Mouse (Mus musculus) T-helper 2 cell (primary cell): ENCODE measurements around the gene Pagr1a.

Experiments used
- in situ Hi-C: fragments of 300-600 bp; cut with MboI, MseI; formaldehyde crosslinking; loops from one replicate; pipeline ENCODE4 v1.15.1; 2025; ENCODE audit warnings: high pct_unique_total_duplicates

The Pagr1a gene

DNA sequence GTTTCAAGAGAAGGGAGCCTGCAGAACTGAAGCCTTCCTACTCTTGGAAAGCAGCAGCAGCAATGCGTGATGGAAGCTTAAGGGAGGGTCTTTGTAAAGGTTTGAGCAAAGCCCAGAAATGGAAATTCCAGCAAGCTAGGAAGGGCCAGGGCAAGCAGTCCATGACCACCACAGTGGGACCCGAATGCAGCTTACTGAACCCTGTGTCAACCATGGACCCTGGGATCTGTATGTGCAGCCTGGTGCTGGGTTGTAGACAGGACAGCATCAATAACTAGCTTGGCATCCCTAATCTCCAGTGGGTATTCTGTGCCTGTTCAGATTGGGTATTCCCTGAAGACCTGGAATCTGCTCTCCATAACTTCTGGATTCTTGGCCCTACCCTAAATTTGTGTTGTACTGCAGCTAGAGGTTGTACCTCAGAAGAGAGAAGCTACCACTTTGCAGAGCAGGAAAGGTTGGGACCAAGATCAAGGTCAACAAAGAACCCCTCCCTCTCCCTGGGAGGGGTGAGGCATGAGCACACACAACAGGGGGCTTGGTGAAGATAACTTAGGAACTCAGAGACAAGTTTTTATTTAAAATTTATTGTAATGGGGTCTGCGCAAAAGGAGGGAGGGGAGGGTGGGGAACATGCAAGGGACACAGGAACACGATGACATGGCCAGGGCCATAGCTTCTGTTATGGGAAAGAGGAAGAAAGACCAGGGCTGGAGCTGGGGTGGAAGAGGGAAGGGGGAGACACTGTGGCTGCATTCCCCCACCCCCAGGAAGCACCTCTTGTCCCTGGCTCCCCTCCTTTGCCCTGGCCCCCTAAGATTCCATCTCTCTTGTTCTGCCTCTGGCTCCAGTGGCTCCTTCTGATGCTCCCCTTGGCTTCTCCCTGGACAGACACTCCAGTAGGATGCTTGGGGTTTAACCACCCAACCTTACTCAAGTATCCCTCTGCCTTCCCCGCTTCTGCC is 4.7 kb upstream of the Pagr1a start:
- in situ Hi-C loops = loop anchor here (5.0 to 25.0 kb wide), 2 partner anchors 70 to 835 kb away; partner anchors contain the start of gene AI467606

GRCm38 (mm10) chr7:127020901-127021562 is 3.9 kb upstream of the Pagr1a start, which contains the start of the genes Gm42742 and Prrt2:
TSS of gene Gm42742 (minus strand) at chr7:127021097.
TSS of gene Prrt2 (minus strand) at chr7:127021211.
- in situ Hi-C loops = loop anchor here (5.0 to 25.0 kb wide), 2 partner anchors 71 to 834 kb away; partner anchors contain the start of gene AI467606

DNA sequence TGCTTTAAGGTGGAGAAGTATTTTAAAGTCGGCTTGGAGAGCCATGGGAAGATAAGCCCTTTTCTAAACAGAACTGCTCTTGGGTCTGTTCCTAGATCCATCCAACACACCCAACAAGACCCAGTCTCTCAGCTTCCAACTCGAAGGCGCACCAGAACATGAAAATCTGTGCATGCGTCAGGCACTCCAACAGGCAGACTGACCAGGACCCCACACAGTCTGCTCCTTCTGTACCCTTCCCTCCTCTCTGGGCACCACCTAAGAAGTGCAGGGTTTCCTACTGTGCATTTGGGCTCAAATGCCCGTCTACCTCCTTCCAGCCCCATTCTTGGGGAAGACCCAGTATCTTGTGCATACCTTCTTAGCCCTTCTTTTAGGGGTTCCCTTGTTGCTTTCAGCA is 3.3 kb upstream of the Pagr1a start:
- in situ Hi-C loops = loop anchor here (5.0 to 25.0 kb wide), 2 partner anchors 72 to 833 kb away; partner anchors contain the start of gene AI467606

GRCm38 (mm10) chr7:127020031-127020430 is 2.9 kb upstream of the Pagr1a start:
- in situ Hi-C loops = loop anchor here (5.0 to 25.0 kb wide), 2 partner anchors 72 to 833 kb away; partner anchors contain the start of gene AI467606

DNA sequence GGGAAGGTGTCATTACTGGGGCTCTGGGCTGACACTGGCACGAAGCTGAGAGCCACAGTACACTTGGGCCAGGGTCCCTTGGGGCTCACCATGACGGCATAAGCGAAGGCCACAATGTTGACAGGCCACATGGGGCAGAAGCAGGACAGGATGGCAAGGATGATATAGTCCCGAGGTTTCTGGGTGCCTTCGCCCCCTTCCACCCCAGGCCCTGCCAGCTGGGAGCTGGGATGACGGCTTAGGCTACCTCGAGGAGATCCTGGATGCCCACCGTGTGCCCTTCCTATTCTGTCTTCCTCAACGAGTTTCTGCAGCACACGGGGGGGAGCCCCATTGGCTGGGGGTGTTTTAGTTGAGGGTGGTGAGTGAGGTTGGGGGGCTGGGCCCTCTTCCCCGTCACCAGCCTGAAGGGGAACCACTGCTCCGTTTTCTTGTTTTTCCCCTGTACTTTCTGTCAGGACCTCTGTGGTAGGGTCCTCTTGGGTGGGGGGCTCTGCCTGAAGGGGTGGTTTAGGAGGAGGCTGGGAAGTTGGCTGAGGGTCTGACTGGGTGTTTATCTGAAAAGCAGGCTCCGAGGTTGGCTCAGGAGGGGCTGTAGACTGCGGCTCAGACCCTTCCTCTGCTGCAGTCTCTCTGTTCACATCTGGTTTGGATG is 2.3 kb upstream of the Pagr1a start:
- in situ Hi-C loops = loop anchor here (25.0 kb wide), 1 partner anchor 832 kb away; no protein-coding TSS in a partner anchor

GRCm38 (mm10) chr7:127018416-127019305 is 1.5 kb upstream of the Pagr1a start:
- in situ Hi-C loops = loop anchor here (25.0 kb wide), 1 partner anchor 831 kb away; no protein-coding TSS in a partner anchor

DNA sequence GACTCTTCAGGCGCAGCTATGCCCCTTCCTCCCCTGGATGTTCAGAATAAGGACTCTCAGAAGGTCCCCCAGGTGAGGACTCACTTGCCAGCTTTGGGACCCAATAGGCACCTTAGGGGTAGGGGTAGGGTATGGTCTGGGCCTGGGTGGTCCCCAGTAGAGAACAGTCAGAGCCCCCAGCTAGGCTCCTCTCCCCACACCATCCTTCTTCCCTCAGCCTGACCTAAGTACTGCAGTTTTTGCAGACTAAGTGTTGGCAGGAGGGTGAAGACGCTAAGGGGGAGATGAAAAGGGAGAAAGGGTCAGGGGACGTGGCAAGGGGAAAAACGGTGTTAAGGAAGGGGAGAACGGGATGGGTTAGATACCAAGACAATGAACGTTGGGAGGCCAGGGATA is 796 bp upstream of the Pagr1a start:
- in situ Hi-C loops = loop anchor here (25.0 kb wide), 1 partner anchor 831 kb away; no protein-coding TSS in a partner anchor

GRCm38 (mm10) chr7:127016486-127016938 is 640 bp downstream of the Pagr1a start:
- in situ Hi-C loops = loop anchor here (25.0 kb wide), 1 partner anchor 829 kb away; no protein-coding TSS in a partner anchor

DNA sequence TGATC is 869 bp downstream of the Pagr1a start, which contains the start of gene Pagr1b:
Pagr1b (minus strand) TSS at position 4 of the 5 bp plus-strand sequence.
- in situ Hi-C loops = loop anchor here (25.0 kb wide), 1 partner anchor 829 kb away; no protein-coding TSS in a partner anchor

DNA sequence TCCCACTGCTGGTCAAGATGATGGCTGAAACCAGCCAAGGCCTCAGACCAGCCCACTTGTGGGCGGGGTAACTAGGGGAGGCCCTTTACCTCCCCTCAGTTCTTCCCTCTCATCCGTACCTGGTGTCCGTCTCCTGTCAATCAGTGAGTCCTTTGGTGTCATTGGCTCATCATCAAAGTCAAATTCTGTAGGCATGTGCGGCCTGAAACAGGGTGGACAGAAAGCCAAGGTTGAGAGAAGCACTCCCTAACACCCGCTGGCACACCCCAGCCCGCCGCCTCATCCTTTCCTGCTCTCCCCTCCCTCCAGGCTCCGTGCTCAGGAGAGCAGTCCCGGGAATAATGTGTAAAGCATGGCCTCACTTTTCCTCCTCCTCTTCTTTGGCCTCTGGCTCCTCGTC is 1.1 kb downstream of the Pagr1a start:
- in situ Hi-C loops = loop anchor here (25.0 kb wide), 1 partner anchor 829 kb away; no protein-coding TSS in a partner anchor

DNA sequence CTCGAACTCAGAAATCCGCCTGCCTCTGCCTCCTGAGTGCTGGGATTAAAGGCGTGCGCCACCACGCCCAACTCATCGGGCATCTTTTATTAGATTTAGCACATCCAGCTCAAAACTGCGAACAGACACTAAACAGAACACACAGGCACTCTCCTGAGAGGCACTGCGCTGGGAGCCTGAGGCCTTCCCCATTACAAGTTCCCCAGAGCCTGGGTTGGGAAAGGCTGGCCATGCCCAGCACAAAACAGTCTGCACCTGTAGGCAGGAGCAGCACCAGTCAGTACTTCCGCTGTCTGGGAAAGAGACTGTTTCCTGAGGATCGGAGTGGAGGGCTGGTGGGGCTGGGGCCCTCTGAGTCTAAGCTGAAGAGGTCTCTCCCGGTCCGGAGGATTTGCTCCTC is 2.2 kb downstream of the Pagr1a start:
- in situ Hi-C loops = loop anchor here (25.0 kb wide), 1 partner anchor 828 kb away; no protein-coding TSS in a partner anchor

DNA sequence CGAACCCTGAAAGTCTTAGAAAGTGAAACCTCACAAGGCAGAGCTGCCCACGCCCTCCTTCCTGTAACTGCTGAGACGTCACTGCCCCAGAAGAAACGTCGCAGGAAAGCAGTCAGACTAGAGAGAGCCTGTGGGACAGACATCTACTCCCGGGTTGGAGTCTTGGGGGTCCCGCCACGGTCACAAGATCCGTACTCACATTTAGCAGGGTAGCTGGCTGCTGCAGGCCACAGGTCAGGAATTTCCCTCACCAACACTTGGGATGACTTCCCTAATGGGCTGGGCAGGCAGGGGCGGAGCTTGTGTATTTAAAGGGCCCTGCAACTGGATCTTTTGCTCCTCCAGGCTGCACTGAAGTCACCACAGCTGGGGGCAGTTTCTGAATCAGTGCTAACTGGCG is 2.8 kb downstream of the Pagr1a start, which contains the start of gene Mvp:
Mvp (minus strand) TSS at position 302 of the 400 bp plus-strand sequence.
- in situ Hi-C loops = loop anchor here (25.0 kb wide), 1 partner anchor 827 kb away; no protein-coding TSS in a partner anchor

DNA sequence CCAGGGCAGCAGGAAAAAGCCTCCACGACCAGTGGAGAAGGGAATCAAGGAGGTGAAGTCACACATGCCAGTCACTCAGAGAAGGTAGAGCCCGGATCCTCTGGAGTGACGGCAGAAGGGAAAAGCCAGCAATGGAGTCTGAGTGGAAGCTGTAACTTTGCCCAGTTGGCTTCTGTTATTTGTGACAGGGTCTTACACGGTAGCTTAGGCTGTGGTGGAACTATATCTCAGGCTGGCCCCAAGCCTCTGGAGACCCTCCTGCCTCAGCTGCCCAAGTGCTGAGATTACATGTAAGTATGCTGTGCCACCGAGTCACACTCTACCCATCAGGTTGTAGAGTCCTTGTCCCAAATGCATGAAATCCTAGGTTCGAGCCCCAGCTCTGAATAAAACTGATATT is 3.8 kb downstream of the Pagr1a start:
- in situ Hi-C loops = loop anchor here (25.0 kb wide), 1 partner anchor 826 kb away; no protein-coding TSS in a partner anchor

DNA sequence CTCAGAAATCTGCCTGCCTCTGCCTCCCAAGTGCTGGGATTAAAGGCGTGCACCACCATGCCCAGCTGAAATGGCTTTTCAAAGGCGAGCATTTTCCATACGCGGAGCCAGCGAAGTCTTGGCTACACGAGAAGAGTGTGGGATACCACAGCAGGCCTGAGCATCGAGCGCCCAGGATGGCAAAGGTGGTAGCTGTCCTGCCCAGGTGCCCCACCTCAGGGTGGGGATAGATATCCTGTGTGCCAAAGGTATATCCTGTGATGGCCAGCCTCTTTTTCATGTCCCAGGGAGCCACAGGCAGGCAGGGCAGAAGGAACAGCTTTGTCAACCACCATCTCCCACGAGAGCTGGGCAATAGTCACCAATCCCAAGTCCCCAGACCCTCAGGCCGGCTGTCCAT is 4.3 kb downstream of the Pagr1a start:
- in situ Hi-C loops = loop anchor here (25.0 kb wide), 1 partner anchor 826 kb away; no protein-coding TSS in a partner anchor

GRCm38 (mm10) chr7:127012374-127012773 is 4.8 kb downstream of the Pagr1a start:
- in situ Hi-C loops = loop anchor here (25.0 kb wide), 1 partner anchor 825 kb away; no protein-coding TSS in a partner anchor

- in situ Hi-C loops = loop anchor here (25.0 kb wide), 1 partner anchor 824 kb away; no protein-coding TSS in a partner anchor
Observed at GRCm38 (mm10) chr7:127011717-127012116, 5.4 kb downstream of the Pagr1a start.

- in situ Hi-C loops = loop anchor here (25.0 kb wide), 1 partner anchor 824 kb away; no protein-coding TSS in a partner anchor
Observed at GRCm38 (mm10) chr7:127011051-127011450, 6.1 kb downstream of the Pagr1a start.

- in situ Hi-C loops = loop anchor here (25.0 kb wide), 1 partner anchor 822 kb away; no protein-coding TSS in a partner anchor
Observed at GRCm38 (mm10) chr7:127009307-127010085, 7.7 kb downstream of the Pagr1a start.
